Mouse (Mus musculus) heart, embryonic 15.5 days (tissue): ENCODE results near the gene Armh1. TPM values are rescaled to one million over a fixed set of nuclear protein-coding genes. Genes with fewer than 3 reads are reported as not detected.
"Not testable (repeated sequence)": the region's sequence is repeated elsewhere in the genome, so short reads cannot be mapped to it uniquely, and the experiment has no call there.

Source experiments
- ATAC-seq: fragments of 200-750 bp; cut with Nextera tagmentation; replicated peaks from 2 replicates; pipeline ENCODE4 v1.8.0; 2017; ENCODE audit warnings: low read depth, moderate TSS enrichment; ENCODE audit not compliant: insufficient number of reproducible peaks, insufficient read depth, low FRiP score
- H3K27ac ChIP-seq: fragments of 300-500 bp; sonication (generic); 2 replicates; pipeline ENCODE4 v1.5.1; 2015; ENCODE audit warnings: mild to moderate bottlenecking, inconsistent platforms
- H3K27me3 ChIP-seq: fragments of 300-500 bp; sonication (generic); 2 replicates; pipeline ENCODE4 v1.6.1; 2015; ENCODE audit warnings: inconsistent platforms
- H3K36me3 ChIP-seq: fragments of 300-500 bp; sonication (generic); 2 replicates; pipeline ENCODE4 v1.6.1; 2015; ENCODE audit warnings: mild to moderate bottlenecking, inconsistent platforms
- H3K4me1 ChIP-seq: fragments of 300-500 bp; sonication (generic); replicated peaks from 2 replicates; pipeline ENCODE4 v1.6.1; 2015; ENCODE audit warnings: inconsistent platforms
- H3K4me2 ChIP-seq: fragments of 300-500 bp; sonication (generic); 2 replicates; pipeline ENCODE4 v1.6.1; 2015; ENCODE audit warnings: inconsistent platforms, mild to moderate bottlenecking, moderate library complexity
- H3K4me3 ChIP-seq: fragments of 300-500 bp; sonication (generic); 2 replicates; pipeline ENCODE4 v1.5.1; 2015; ENCODE audit warnings: mild to moderate bottlenecking, inconsistent platforms
- H3K9ac ChIP-seq: fragments of 300-500 bp; sonication (generic); 2 replicates; pipeline ENCODE4 v1.6.1; 2015; ENCODE audit warnings: mild to moderate bottlenecking, inconsistent platforms
- H3K9me3 ChIP-seq: fragments of 300-500 bp; sonication (generic); replicated peaks from 2 replicates; pipeline ENCODE4 v1.6.1; 2016; ENCODE audit warnings: inconsistent platforms
- WGBS: fragments of 180-500 bp; shearing (Covaris S2); methylation state at CpG from one replicate; pipeline ENCODE4 v1.1.7; 2015; ENCODE audit warnings: mixed read lengths; 5-methylcytosine and 5-hydroxymethylcytosine counted together
- polyA plus RNA-seq: library from polyadenylated mRNA; unstranded; fragments of >200 nt; fragmentation: Nextera tagmentation; extraction: Ambion mirVana; gene quantifications from 2 replicates; pipeline ENCODE4 v1.2.1, GENCODE M21; 2015

Armh1 gene
- polyA plus RNA-seq, 1 experiment from 2014 or later = 0.64 TPM

DNA sequence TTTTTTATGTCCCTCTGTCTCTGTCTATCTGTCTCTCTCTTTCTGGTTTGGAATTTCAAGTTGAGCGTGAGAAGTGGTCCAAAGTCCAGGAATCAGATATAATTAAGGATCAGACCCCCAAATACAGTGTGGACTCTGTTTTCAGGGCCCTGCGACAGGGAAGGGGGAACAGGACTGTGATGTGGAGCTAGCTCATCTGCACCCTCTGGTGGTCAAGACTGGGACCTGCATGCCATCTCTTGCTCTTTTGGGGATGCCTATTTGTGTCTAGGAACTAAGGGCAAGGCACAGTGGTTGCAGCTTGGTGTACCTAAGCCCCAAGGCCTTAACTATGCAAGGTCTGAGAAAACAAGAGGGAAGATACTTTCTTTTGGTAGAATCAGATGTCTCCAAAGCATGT is 15.4 kb upstream of the Armh1 start:
- Histone ChIP-seq H3K27ac (no peak overlapping the region), H3K27me3 (no peaks in the 10 kb centered on the region), H3K36me3 (peaks cover 14% of the 10 kb centered on the region), H3K9ac (no peak overlapping the region), H3K4me3 (no peak overlapping the region), H3K4me1 (no peaks in the 10 kb centered on the region), H3K9me3 (no peaks in the 10 kb centered on the region), H3K4me2 (no peak overlapping the region)
- ATAC-seq = no peak
- WGBS = 4% methylated on average over 2 of the region's 2 CpGs

GRCm38 (mm10) chr4:117262987-117263386 is 11.1 kb upstream of the Armh1 start:
- no peak for ATAC-seq
- Histone ChIP-seq H3K4me3 (no peak overlapping the region), H3K4me1 (no peaks in the 10 kb centered on the region), H3K9me3 (no peaks in the 10 kb centered on the region), H3K4me2 (no peak overlapping the region), H3K9ac (no peak overlapping the region), H3K36me3 (peaks cover 1% of the 10 kb centered on the region; the same call in 1 of the 2 replicates), H3K27ac (no peak overlapping the region), H3K27me3 (no peaks in the 10 kb centered on the region)
- 70% methylated on average over 8 of the region's 8 CpGs for WGBS

DNA sequence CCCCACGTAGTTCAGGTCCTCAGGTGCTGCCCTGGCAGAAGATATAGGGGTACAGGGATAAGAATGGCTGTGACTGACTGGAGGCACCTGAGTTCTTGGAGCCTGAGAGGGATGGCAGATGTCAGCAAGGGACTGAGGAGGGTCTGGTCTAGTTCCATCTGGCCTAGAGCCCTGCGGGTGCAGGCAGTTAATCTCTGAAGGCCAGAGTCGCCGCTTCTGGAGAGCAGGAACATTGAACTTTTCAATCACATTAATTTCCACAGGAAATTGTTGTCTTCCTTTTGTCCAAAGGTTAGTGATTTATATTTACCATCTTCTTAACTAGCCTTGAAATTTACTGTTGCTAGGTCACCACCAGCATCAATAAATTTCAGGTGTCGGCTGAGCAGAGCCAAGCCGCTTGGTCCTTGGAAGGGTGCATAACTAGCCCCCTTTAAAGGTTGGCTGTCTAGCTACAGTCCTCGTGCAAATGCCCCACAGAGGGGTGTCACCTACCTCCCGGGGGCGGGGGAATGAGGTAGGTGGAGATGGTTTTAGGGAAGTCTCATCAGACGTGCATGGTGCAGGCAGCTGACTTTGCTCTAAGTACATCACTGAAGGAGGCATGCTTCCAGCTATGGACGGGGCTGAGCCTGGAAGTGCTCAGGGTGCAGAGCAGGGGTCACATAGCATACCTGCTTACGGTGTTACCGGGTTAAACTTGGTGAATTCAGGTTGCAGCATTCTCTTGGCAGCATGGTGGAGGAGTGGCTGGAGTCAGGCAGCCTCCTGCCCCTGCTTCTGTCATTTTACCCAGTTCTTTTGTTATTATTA is 10.4 kb upstream of the Armh1 start:
- 68% methylated on average over 13 of the region's 13 CpGs for WGBS
- no peaks in the 10 kb centered on the region for H3K4me1 ChIP-seq
- no peak overlapping the region for H3K9ac ChIP-seq
- H3K4me3 ChIP-seq = no peak overlapping the region
- H3K4me2 ChIP-seq = no peak overlapping the region
- no peaks in the 10 kb centered on the region for H3K36me3 ChIP-seq
- no peaks in the 10 kb centered on the region for H3K27me3 ChIP-seq
- no peak; the same call in 1 of the 2 replicates for ATAC-seq
- no peaks in the 10 kb centered on the region for H3K9me3 ChIP-seq
- no peak overlapping the region for H3K27ac ChIP-seq

DNA sequence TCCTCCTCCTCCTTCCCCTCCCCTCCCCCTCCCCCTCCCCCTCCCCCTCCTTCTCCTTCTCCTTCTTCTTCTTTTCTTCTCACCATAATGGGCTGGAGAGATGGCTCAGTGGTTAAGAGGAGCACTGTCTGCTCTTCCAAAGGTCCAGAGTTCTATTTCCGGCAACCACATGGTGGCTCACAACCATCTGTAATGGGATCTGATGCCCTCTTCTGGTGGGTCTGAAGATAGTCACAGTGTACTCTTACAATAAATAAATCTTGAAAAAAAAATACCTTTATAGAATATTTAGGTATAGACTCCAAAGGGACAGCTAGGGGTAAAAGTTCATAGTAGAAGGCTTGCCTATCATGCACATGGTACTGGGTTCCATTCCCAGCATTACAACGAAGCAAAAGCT is 9.3 kb upstream of the Armh1 start:
- WGBS = 83% methylated on average over 2 of the region's 2 CpGs
- H3K9ac ChIP-seq = no peak overlapping the region

GRCm38 (mm10) chr4:117259909-117260308 is 8.0 kb upstream of the Armh1 start:
- H3K27me3 ChIP-seq, ATAC-seq, H3K4me2 ChIP-seq, H3K9ac ChIP-seq, H3K9me3 ChIP-seq, H3K4me3 ChIP-seq, H3K36me3 ChIP-seq, H3K4me1 ChIP-seq, H3K27ac ChIP-seq: not testable (repeated sequence)
- 68% methylated on average over 6 of the region's 6 CpGs for WGBS

More for the DNA sequence above, 9.3 kb upstream of the Armh1 start:
- Histone ChIP-seq H3K27me3 (no peaks in the 10 kb centered on the region), H3K4me1 (0 out of 2 replicates have a peak, but pooled peaks cover under 1% of the 10 kb centered on the region), H3K9me3 (no peaks in the 10 kb centered on the region), H3K27ac (no peak overlapping the region), H3K36me3 (no peaks in the 10 kb centered on the region), H3K4me3 (no peak overlapping the region), H3K4me2 (no peak overlapping the region)
- no peak for ATAC-seq

GRCm38 (mm10) chr4:117254672-117255071 is 2.7 kb upstream of the Armh1 start:
- no peak for ATAC-seq
- no peak overlapping the region for H3K4me3 ChIP-seq
- peaks cover 32% of the 10 kb centered on the region for H3K4me1 ChIP-seq
- WGBS = 54% methylated on average over 6 of the region's 6 CpGs
- no peaks in the 10 kb centered on the region for H3K36me3 ChIP-seq
- H3K9me3 ChIP-seq = no peaks in the 10 kb centered on the region
- H3K9ac ChIP-seq = no peak overlapping the region
- H3K27ac ChIP-seq = no peak overlapping the region
- H3K27me3 ChIP-seq = no peaks in the 10 kb centered on the region
- H3K4me2 ChIP-seq = no peak overlapping the region

- Histone ChIP-seq H3K36me3 (no peaks in the 10 kb centered on the region), H3K9me3 (no peaks in the 10 kb centered on the region), H3K4me2 (no peak overlapping the region), H3K9ac (no peak overlapping the region), H3K4me3 (no peak overlapping the region), H3K27me3 (no peaks in the 10 kb centered on the region), H3K27ac (peak overlapping the region; percentile 86; the same call in 1 of the 2 replicates), H3K4me1 (peaks cover 32% of the 10 kb centered on the region)
- ATAC-seq = no peak
- WGBS = 52% methylated on average over 5 of the region's 5 CpGs
These were observed 2.2 kb upstream of the Armh1 start for GRCm38 (mm10) chr4:117254017-117254627.

- WGBS = 43% methylated on average over 12 of the region's 12 CpGs
- peak overlapping the region; percentile 68 for H3K4me2 ChIP-seq
- H3K27ac ChIP-seq = peak overlapping the region; percentile 86
- no peak for ATAC-seq
- peak overlapping the region; percentile 68; the same call in 1 of the 2 replicates for H3K9ac ChIP-seq
- H3K9me3 ChIP-seq = no peaks in the 10 kb centered on the region
- H3K4me3 ChIP-seq = peak overlapping the region; percentile 71
- H3K4me1 ChIP-seq = peaks cover 32% of the 10 kb centered on the region
- no peaks in the 10 kb centered on the region for H3K36me3 ChIP-seq
- no peaks in the 10 kb centered on the region for H3K27me3 ChIP-seq
These were observed 1.5 kb upstream of the Armh1 start for GRCm38 (mm10) chr4:117253218-117254016.

DNA sequence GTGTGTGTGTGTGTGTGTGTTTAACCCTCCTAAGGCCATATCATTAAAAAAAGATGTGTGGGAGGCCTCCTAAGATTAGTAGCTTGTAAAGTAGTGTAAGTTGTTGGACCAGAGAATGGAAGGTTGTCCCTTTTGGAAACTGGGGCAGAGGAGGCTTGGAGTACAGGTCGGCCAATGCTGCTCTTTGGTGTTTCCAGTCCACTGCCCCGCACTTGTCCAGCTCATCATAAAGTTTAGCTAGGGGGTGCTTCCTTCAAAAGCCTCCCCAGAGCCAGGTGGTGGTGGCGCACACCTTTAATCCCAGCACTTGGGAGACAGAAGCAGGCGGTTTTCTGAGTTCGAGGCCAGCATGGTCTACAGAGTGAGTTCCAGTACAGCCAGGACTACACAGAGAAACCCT is 830 bp upstream of the Armh1 start:
- H3K4me2 ChIP-seq = peak overlapping the region; percentile 68
- no peaks in the 10 kb centered on the region for H3K27me3 ChIP-seq
- H3K9me3 ChIP-seq = no peaks in the 10 kb centered on the region
- no peaks in the 10 kb centered on the region for H3K36me3 ChIP-seq
- peaks cover 32% of the 10 kb centered on the region for H3K4me1 ChIP-seq
- peak overlapping the region; percentile 86 for H3K27ac ChIP-seq
- peak overlapping the region; percentile 71 for H3K4me3 ChIP-seq
- no peak for ATAC-seq
- 83% methylated on average over 5 of the region's 5 CpGs for WGBS
- H3K9ac ChIP-seq = peak overlapping the region; percentile 68; the same call in 1 of the 2 replicates

GRCm38 (mm10) chr4:117252351-117252750 is 426 bp upstream of the Armh1 start:
- ATAC-seq = peak; percentile 11; the same call in 1 of the 2 replicates

GRCm38 (mm10) chr4:117250982-117251381 is 943 bp downstream of the Armh1 start:
- ATAC-seq = no peak
- WGBS = 63% methylated on average over 1 of the region's 1 CpGs

More at GRCm38 (mm10) chr4:117252351-117252750, 426 bp upstream of the Armh1 start:
- peaks cover 32% of the 10 kb centered on the region for H3K4me1 ChIP-seq
- peak overlapping the region; percentile 68 for H3K9ac ChIP-seq
- H3K27me3 ChIP-seq = no peaks in the 10 kb centered on the region
- H3K27ac ChIP-seq = peak overlapping the region; percentile 86
- WGBS = 27% methylated on average over 5 of the region's 5 CpGs
- H3K4me2 ChIP-seq = peak overlapping the region; percentile 68
- no peaks in the 10 kb centered on the region for H3K36me3 ChIP-seq
- no peaks in the 10 kb centered on the region for H3K9me3 ChIP-seq
- peak overlapping the region; percentile 71 for H3K4me3 ChIP-seq

More at GRCm38 (mm10) chr4:117250982-117251381, 943 bp downstream of the Armh1 start:
- no peaks in the 10 kb centered on the region for H3K36me3 ChIP-seq
- no peaks in the 10 kb centered on the region for H3K27me3 ChIP-seq
- H3K27ac ChIP-seq = no peak overlapping the region
- H3K4me2 ChIP-seq = peak overlapping the region; percentile 68
- H3K9me3 ChIP-seq = no peaks in the 10 kb centered on the region
- no peak overlapping the region for H3K9ac ChIP-seq
- peaks cover 30% of the 10 kb centered on the region for H3K4me1 ChIP-seq
- peak overlapping the region; percentile 71; the same call in 1 of the 2 replicates for H3K4me3 ChIP-seq
